Mouse (Mus musculus) CH12.LX (cell line): ENCODE measurements around the gene Mvk. TPM values are rescaled to one million over a fixed set of nuclear protein-coding genes. Genes with fewer than 3 reads are reported as not detected.

ENCODE experiments used
- DNase-seq: peaks from one replicate; pipeline ENCODE4 v3.0.0-alpha.2; 2013; ENCODE audit errors: extremely low read depth
- H3K27ac ChIP-seq: 2 replicates; pipeline ENCODE4 v1.5.1; 2012; ENCODE audit warnings: low read depth, mild to moderate bottlenecking, control low read depth, moderate library complexity; ENCODE audit not compliant: insufficient read depth
- H3K27me3 ChIP-seq: replicated peaks from 2 replicates; pipeline ENCODE3; 2012; ENCODE audit warnings: inconsistent platforms
- H3K36me3 ChIP-seq, 2 experiments: replicated peaks in 1 of 2; 2 replicates each; pipeline versions ENCODE3 to v1.6.1; 2012; ENCODE audit warnings: inconsistent platforms in 1 of 2, low read length in 1 of 2, mild to moderate bottlenecking in 1 of 2, mixed read lengths in 1 of 2, moderate library complexity in 1 of 2; ENCODE audit not compliant: control insufficient read depth in 1 of 2, insufficient read depth in 1 of 2
- H3K4me1 ChIP-seq, 2 experiments: 2 replicates each; pipeline ENCODE4 v1.6.1; 2012; ENCODE audit warnings: inconsistent platforms in 1 of 2, moderate library complexity in 1 of 2; ENCODE audit not compliant: insufficient read depth in 2 of 2, control insufficient read depth in 1 of 2
- H3K4me2 ChIP-seq: 2 replicates; pipeline ENCODE4 v1.6.1; 2012; ENCODE audit warnings: low read depth, mild to moderate bottlenecking, control low read depth; ENCODE audit not compliant: poor library complexity, insufficient read depth, severe bottlenecking
- H3K4me3 ChIP-seq, 3 experiments: fragments of 150-350 bp in 1 of 3; sonication (generic) in 1 of 3; replicated peaks in 1 of 3; 2 replicates each; pipeline versions ENCODE3 to v1.5.1; 2011 to 2012; ENCODE audit warnings: low read depth in 2 of 3, low read length in 2 of 3, mild to moderate bottlenecking in 2 of 3, moderate library complexity in 2 of 3, control low read depth in 1 of 3, improper control_type of control experiment in 1 of 3, inconsistent platforms in 1 of 3, mixed read lengths in 1 of 3; ENCODE audit not compliant: poor library complexity in 1 of 3
- H3K79me2 ChIP-seq: replicated peaks from 2 replicates; pipeline ENCODE4 v1.6.1; 2012; ENCODE audit warnings: mild to moderate bottlenecking, moderate library complexity; ENCODE audit not compliant: control insufficient read depth, poor library complexity, insufficient read depth, severe bottlenecking; ENCODE audit errors: extremely low read depth
- H3K9ac ChIP-seq: 2 replicates; pipeline ENCODE4 v1.6.1; 2012; ENCODE audit warnings: low read depth, mild to moderate bottlenecking, control low read depth, moderate library complexity; ENCODE audit not compliant: insufficient read depth
- H3K9me3 ChIP-seq: replicated peaks from 2 replicates; pipeline ENCODE3; 2012; ENCODE audit warnings: low read length, inconsistent platforms, mixed read lengths
- BHLHE40 ChIP-seq: IDR thresholded peaks from 2 replicates; pipeline ENCODE4 v1.6.1; 2011; ENCODE audit warnings: mild to moderate bottlenecking, low read depth, low read length, improper control_type of control experiment
- CTCF ChIP-seq, 2 experiments: IDR thresholded peaks in 1 of 2; conservative IDR thresholded peaks in 1 of 2; 2 replicates each; pipeline ENCODE4 v1.5.1; 2011 to 2012; ENCODE audit warnings: low read depth in 2 of 2, low read length in 2 of 2, improper control_type of control experiment in 1 of 2, inconsistent platforms in 1 of 2, mild to moderate bottlenecking in 1 of 2, moderate library complexity in 1 of 2
- E2F4 ChIP-seq: IDR thresholded peaks from 2 replicates; pipeline ENCODE4 v1.6.1; 2011; ENCODE audit warnings: low read depth, low read length, improper control_type of control experiment; ENCODE audit not compliant: insufficient replicate concordance
- HCFC1 ChIP-seq: IDR thresholded peaks from 2 replicates; pipeline ENCODE4 v1.6.1; 2012; ENCODE audit warnings: low read depth, mild to moderate bottlenecking, inconsistent platforms, low read length, improper control_type of control experiment
- IRF4 ChIP-seq: IDR thresholded peaks from 2 replicates; pipeline ENCODE4 v1.6.1; 2014; ENCODE audit warnings: low read depth, mild to moderate bottlenecking, inconsistent platforms, low read length, improper control_type of control experiment
- KAT2A ChIP-seq: IDR thresholded peaks from 2 replicates; pipeline ENCODE4 v1.6.1; 2012; ENCODE audit warnings: low read length, improper control_type of control experiment, inconsistent platforms; ENCODE audit not compliant: insufficient replicate concordance
- MAX ChIP-seq: IDR thresholded peaks from 2 replicates; pipeline ENCODE4 v1.6.1; 2011; ENCODE audit warnings: low read length, improper control_type of control experiment
- NELFE ChIP-seq: IDR thresholded peaks from 2 replicates; pipeline ENCODE4 v1.6.1; 2011; ENCODE audit warnings: low read depth, low read length, improper control_type of control experiment
- PAX5 ChIP-seq: IDR thresholded peaks from 2 replicates; pipeline ENCODE4 v1.6.1; 2012; ENCODE audit warnings: low read length, inconsistent platforms, mixed read lengths
- POLR2A ChIP-seq: IDR thresholded peaks from 2 replicates; pipeline ENCODE4 v1.6.1; 2011; ENCODE audit warnings: low read depth, mild to moderate bottlenecking, improper control_type of control experiment, low read length
- POLR2AphosphoS2 ChIP-seq: IDR thresholded peaks from 2 replicates; pipeline ENCODE4 v1.6.1; 2011; ENCODE audit warnings: low read depth, low read length, improper control_type of control experiment
- RAD21 ChIP-seq: IDR thresholded peaks from 2 replicates; pipeline ENCODE4 v1.6.1; 2011; ENCODE audit warnings: low read depth, mild to moderate bottlenecking, low read length, improper control_type of control experiment, moderate library complexity
- TBP ChIP-seq: conservative IDR thresholded peaks from 2 replicates; pipeline ENCODE4 v1.6.1; 2011; ENCODE audit warnings: low read depth, low read length, improper control_type of control experiment
- UBTF ChIP-seq: IDR thresholded peaks from 2 replicates; pipeline ENCODE4 v1.6.1; 2012; ENCODE audit warnings: low read depth, mild to moderate bottlenecking, inconsistent platforms, low read length, improper control_type of control experiment, moderate library complexity
- USF1 ChIP-seq: IDR thresholded peaks from 2 replicates; pipeline ENCODE4 v1.6.1; 2014; ENCODE audit warnings: low read depth, mild to moderate bottlenecking, inconsistent platforms, low read length, improper control_type of control experiment
- USF2 ChIP-seq: conservative IDR thresholded peaks from 2 replicates; pipeline ENCODE4 v1.6.1; 2011; ENCODE audit warnings: low read depth, low read length, improper control_type of control experiment
- ZC3H11A ChIP-seq: IDR thresholded peaks from 2 replicates; pipeline ENCODE4 v1.6.1; 2012; ENCODE audit warnings: low read depth, mild to moderate bottlenecking, inconsistent platforms, low read length, improper control_type of control experiment
- ZMIZ1 ChIP-seq: IDR thresholded peaks from 2 replicates; pipeline ENCODE4 v1.6.1; 2012; ENCODE audit warnings: low read depth, mild to moderate bottlenecking, inconsistent platforms, low read length, improper control_type of control experiment
- dilution Hi-C: fragments of 300-500 bp; cut with MboI; formaldehyde crosslinking; loops from 2 replicates; pipeline ENCODE4 v1.14.3; 2020; ENCODE audit warnings: low sequenced_read_pairs; ENCODE audit not compliant: extremely low pct_unique_long_range_greater_than_20kb, extremely low pct_ligation_motif_present
- in situ Hi-C: fragments of 300-500 bp; cut with MboI; formaldehyde crosslinking; loops from 3 replicates; pipeline ENCODE4 v1.14.3; 2019; ENCODE audit warnings: low sequenced_read_pairs, low pct_ligation_motif_present, low pct_unique_long_range_greater_than_20kb, mixed read lengths
- polyA plus RNA-seq: library from polyadenylated mRNA; unstranded; fragments of >175 nt; gene quantifications from 2 replicates; pipeline ENCODE4 v1.2.1, GENCODE M21; 2012; ENCODE audit warnings: low read depth; ENCODE audit not compliant: insufficient read length
- total RNA-seq, 2 experiments: library from RNA; depleted of rRNA; stranded (reverse); fragments of 300-350 nt in 1 of 2; fragments of >200 nt in 1 of 2; gene quantifications; 2 replicates each; pipeline ENCODE4 v1.2.3; 2012 to 2014

The Mvk gene
- total and polyA plus RNA-seq, 3 experiments, result 21.0 to 27.9 (median 24.2) TPM

DNA sequence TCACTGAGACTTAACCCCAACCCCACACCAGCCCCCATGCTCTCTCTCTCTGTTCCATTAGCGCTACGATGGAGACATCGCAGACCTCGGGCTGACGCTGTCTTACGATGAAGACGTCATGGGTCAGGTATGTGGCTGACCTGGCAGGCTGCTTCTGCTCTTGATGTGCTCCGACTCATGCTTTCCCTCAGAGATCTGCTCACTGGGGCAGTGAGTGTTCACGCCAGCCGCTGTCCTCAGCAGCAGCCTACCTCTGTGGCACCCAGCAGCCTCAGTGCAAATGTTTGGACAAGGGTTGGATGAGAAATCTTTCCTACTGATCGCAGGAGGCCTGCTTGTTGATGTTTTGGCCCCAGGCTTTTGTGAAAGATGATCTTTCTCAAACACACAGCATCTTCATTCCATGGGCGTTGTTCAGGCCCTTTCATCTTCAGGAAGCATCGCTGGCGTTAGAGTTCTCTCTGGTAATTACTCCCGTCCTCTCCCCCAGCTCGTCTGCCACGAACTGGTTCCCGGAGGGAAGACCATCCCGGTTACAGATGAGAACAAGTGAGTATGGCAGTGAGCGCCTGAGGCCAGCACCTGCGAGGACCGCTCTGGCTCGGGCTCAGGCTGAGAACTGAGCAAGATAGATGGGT is 31.6 kb upstream of the Mvk start:
- Histone ChIP-seq H3K4me2 (no peak overlapping the region), H3K9ac (no peak overlapping the region), H3K36me3 (peaks cover 86 to 99% of the 10 kb centered on the region in 2 experiments), H3K4me1 (no peaks in the 10 kb centered on the region), H3K4me3 (no peak overlapping the region), H3K79me2 (no peaks in the 10 kb centered on the region), H3K27ac (no peak overlapping the region), H3K9me3 (no peaks in the 10 kb centered on the region)
- dilution Hi-C loops (no loop called here), in situ Hi-C loops (no loop called here)
- TF ChIP-seq RAD21, result no peak
- no peak for TF ChIP-seq POLR2A
- TF ChIP-seq BHLHE40, result no peak
- TF ChIP-seq USF1, result no peak
- no peak for TF ChIP-seq ZC3H11A
- no peak for TF ChIP-seq TBP
- TF ChIP-seq MAX, result no peak
- TF ChIP-seq UBTF, result no peak
- TF ChIP-seq NELFE, result no peak
- no peak for TF ChIP-seq POLR2AphosphoS2
- TF ChIP-seq, all 38 proteins: peak for 0
- H3K27me3 ChIP-seq, result no peaks in the 10 kb centered on the region
- no peak for DNase-seq

DNA sequence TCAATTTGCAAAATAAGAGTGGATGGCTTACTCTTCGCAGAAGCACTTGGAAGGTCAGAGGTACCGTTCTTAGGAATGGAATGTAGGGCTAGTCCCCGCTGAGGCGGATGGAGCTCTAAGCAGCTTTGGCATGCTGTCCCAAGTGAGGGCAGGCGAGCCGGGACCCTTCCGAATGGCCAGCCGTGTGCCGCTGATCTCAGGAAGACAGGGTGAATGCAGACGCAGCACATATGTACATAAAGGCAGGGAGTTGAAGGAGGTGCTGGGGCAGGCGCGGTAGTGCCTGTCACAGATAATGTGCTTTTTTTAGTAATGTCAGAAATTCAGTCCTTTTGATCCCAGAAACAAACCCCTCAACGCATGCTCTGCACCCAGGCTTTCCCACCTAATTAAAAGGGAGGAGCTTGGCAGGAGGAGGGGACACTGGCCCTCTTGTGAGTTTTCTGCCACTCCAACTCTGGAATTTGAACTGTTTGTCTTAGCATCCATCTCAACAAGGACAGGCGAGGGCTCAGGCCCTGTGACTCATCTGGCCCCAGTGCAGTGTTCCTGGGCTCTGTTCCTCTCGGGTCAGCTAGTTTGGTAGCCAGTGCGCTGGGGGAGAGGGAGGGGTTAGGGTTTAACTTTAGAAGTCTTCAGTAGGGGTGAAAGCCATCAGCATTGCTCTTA is 30.9 kb upstream of the Mvk start:
- DNase-seq, result no peak
- Histone ChIP-seq H3K36me3 (peaks cover 85 to 99% of the 10 kb centered on the region in 2 experiments), H3K4me2 (no peak overlapping the region), H3K9ac (no peak overlapping the region), H3K9me3 (no peaks in the 10 kb centered on the region), H3K27me3 (no peaks in the 10 kb centered on the region), H3K4me3 (no peak overlapping the region), H3K27ac (no peak overlapping the region), H3K79me2 (no peaks in the 10 kb centered on the region), H3K4me1 (no peaks in the 10 kb centered on the region)
- in situ Hi-C loops (no loop called here), dilution Hi-C loops (no loop called here)
- TF ChIP-seq ZC3H11A, result no peak
- TF ChIP-seq E2F4, result no peak
- TF ChIP-seq POLR2AphosphoS2, result no peak
- no peak for TF ChIP-seq USF2
- TF ChIP-seq KAT2A, result no peak
- TF ChIP-seq IRF4, result no peak
- no peak for TF ChIP-seq PAX5
- no peak for TF ChIP-seq HCFC1
- no peak for TF ChIP-seq CTCF (conservative IDR thresholded peaks at IDR 0.05 in 1 of 2, IDR thresholded peaks at IDR 0.05 in 1 of 2; ENCODE audit: low read depth in 2 of 2, low read length in 2 of 2)
- TF ChIP-seq TBP, result no peak
- TF ChIP-seq ZMIZ1, result no peak
- no peak for TF ChIP-seq RAD21
- TF ChIP-seq, all 38 proteins: peak for 0
